Mouse (Mus musculus) MEL (cell line): ENCODE results near the gene Aspdh. TPM values are rescaled to one million over a fixed set of nuclear protein-coding genes. Genes with fewer than 3 reads are reported as not detected.

Experiments used
- DNase-seq: peaks from one replicate; pipeline ENCODE4 v3.0.0; 2011; ENCODE audit warnings: low read depth, low spot score
- H3K27ac ChIP-seq: 2 replicates; pipeline ENCODE4 v1.5.1; 2012; ENCODE audit warnings: low read depth, mild to moderate bottlenecking, control low read depth, low read length, moderate library complexity; ENCODE audit not compliant: control insufficient read depth
- H3K27me3 ChIP-seq, 2 experiments: fragments of 150-350 bp in 1 of 2; sonication (generic) in 1 of 2; 2 replicates each; pipeline ENCODE4 v1.6.1; 2012; ENCODE audit warnings: low read length in 2 of 2, mild to moderate bottlenecking in 2 of 2, improper control_type of control experiment in 1 of 2, moderate library complexity in 1 of 2; ENCODE audit not compliant: insufficient read depth in 2 of 2, control insufficient read depth in 1 of 2
- H3K36me3 ChIP-seq, 2 experiments: 2 replicates each; pipeline ENCODE4 v1.6.1; 2012 to 2014; ENCODE audit warnings: low read length in 2 of 2, improper control_type of control experiment in 1 of 2, inconsistent platforms in 1 of 2, mild to moderate bottlenecking in 1 of 2; ENCODE audit not compliant: insufficient read depth in 2 of 2, control insufficient read depth in 1 of 2
- H3K4me1 ChIP-seq, 2 experiments: fragments of 150-350 bp in 1 of 2; sonication (generic) in 1 of 2; 2 replicates each; pipeline ENCODE4 v1.6.1; 2012; ENCODE audit warnings: low read length in 2 of 2, improper control_type of control experiment in 1 of 2, mild to moderate bottlenecking in 1 of 2; ENCODE audit not compliant: insufficient read depth in 2 of 2, control insufficient read depth in 1 of 2
- H3K4me3 ChIP-seq, 2 experiments: fragments of 150-350 bp in 1 of 2; sonication (generic) in 1 of 2; 2 replicates each; pipeline ENCODE4 v1.5.1; 2012; ENCODE audit warnings: low read depth in 2 of 2, low read length in 2 of 2, mild to moderate bottlenecking in 2 of 2, moderate library complexity in 2 of 2, control low read depth in 1 of 2, improper control_type of control experiment in 1 of 2; ENCODE audit not compliant: control insufficient read depth in 1 of 2, insufficient read depth in 1 of 2
- H3K79me2 ChIP-seq: 2 replicates; pipeline ENCODE4 v1.6.1; 2012; ENCODE audit warnings: mild to moderate bottlenecking, low read length, moderate library complexity; ENCODE audit not compliant: control insufficient read depth, poor library complexity, insufficient read depth
- H3K9ac ChIP-seq: 2 replicates; pipeline ENCODE4 v1.6.1; 2012; ENCODE audit warnings: low read depth, mild to moderate bottlenecking, control low read depth, low read length, moderate library complexity; ENCODE audit not compliant: control insufficient read depth, poor library complexity, severe bottlenecking
- H3K9me3 ChIP-seq: fragments of 150-350 bp; sonication (generic); replicated peaks from 2 replicates; pipeline ENCODE4 v1.6.1; 2012; ENCODE audit warnings: mild to moderate bottlenecking, low read length, improper control_type of control experiment, moderate library complexity; ENCODE audit not compliant: insufficient read depth
- CHD1 ChIP-seq: IDR thresholded peaks from 2 replicates; pipeline ENCODE4 v1.6.1; 2012; ENCODE audit warnings: low read depth, mild to moderate bottlenecking, inconsistent platforms, low read length, improper control_type of control experiment
- EP300 ChIP-seq, 2 experiments: IDR thresholded peaks; 2 replicates each; pipeline ENCODE4 v1.6.1; 2011; ENCODE audit warnings: improper control_type of control experiment in 2 of 2, low read length in 2 of 2, low read depth in 1 of 2, mild to moderate bottlenecking in 1 of 2
- GABPA ChIP-seq: IDR thresholded peaks from 2 replicates; pipeline ENCODE4 v1.6.1; 2012; ENCODE audit warnings: low read depth, mild to moderate bottlenecking, inconsistent platforms, low read length, improper control_type of control experiment, moderate library complexity
- JUND ChIP-seq: IDR thresholded peaks from 2 replicates; pipeline ENCODE4 v1.6.1; 2011; ENCODE audit warnings: low read depth, mild to moderate bottlenecking, improper control_type of control experiment, low read length
- MAFK ChIP-seq: IDR thresholded peaks from 2 replicates; pipeline ENCODE4 v1.6.1; 2011; ENCODE audit warnings: low read depth, mild to moderate bottlenecking, low read length, improper control_type of control experiment, borderline replicate concordance
- MEF2A ChIP-seq: IDR thresholded peaks from 2 replicates; pipeline ENCODE4 v1.6.1; 2014; ENCODE audit warnings: low read depth, mild to moderate bottlenecking, inconsistent platforms, low read length, improper control_type of control experiment; ENCODE audit not compliant: poor library complexity, insufficient replicate concordance, severe bottlenecking; ENCODE audit errors: extremely low read depth
- MXI1 ChIP-seq: IDR thresholded peaks from 2 replicates; pipeline ENCODE4 v1.6.1; 2011; ENCODE audit warnings: mild to moderate bottlenecking, low read depth, low read length, improper control_type of control experiment
- MYB ChIP-seq: IDR thresholded peaks from 2 replicates; pipeline ENCODE4 v1.6.1; 2011; ENCODE audit warnings: mild to moderate bottlenecking, low read depth, low read length, improper control_type of control experiment
- NELFE ChIP-seq: IDR thresholded peaks from 2 replicates; pipeline ENCODE4 v1.6.1; 2011; ENCODE audit warnings: low read depth, low read length, improper control_type of control experiment
- RAD21 ChIP-seq: IDR thresholded peaks from 2 replicates; pipeline ENCODE4 v1.6.1; 2011; ENCODE audit warnings: mild to moderate bottlenecking, low read depth, low read length, improper control_type of control experiment
- SIN3A ChIP-seq: IDR thresholded peaks from 2 replicates; pipeline ENCODE4 v1.6.1; 2012; ENCODE audit warnings: low read length, improper control_type of control experiment, inconsistent platforms
- SMC3 ChIP-seq: IDR thresholded peaks from 2 replicates; pipeline ENCODE4 v1.6.1; 2011; ENCODE audit warnings: low read depth, low read length, improper control_type of control experiment
- ZC3H11A ChIP-seq: IDR thresholded peaks from 2 replicates; pipeline ENCODE4 v1.6.1; 2012; ENCODE audit warnings: low read depth, mild to moderate bottlenecking, inconsistent platforms, low read length, improper control_type of control experiment
- ZKSCAN1 ChIP-seq: IDR thresholded peaks from 2 replicates; pipeline ENCODE4 v1.6.1; 2012; ENCODE audit warnings: low read depth, mild to moderate bottlenecking, inconsistent platforms, low read length, improper control_type of control experiment, moderate library complexity
- ZMIZ1 ChIP-seq: IDR thresholded peaks from 2 replicates; pipeline ENCODE4 v1.6.1; 2012; ENCODE audit warnings: low read depth, mild to moderate bottlenecking, inconsistent platforms, low read length, improper control_type of control experiment, moderate library complexity
- polyA plus RNA-seq, 2 experiments: library from polyadenylated mRNA; stranded (reverse) in 1 of 2; unstranded in 1 of 2; fragments of >175 nt in 1 of 2; fragments of >200 nt in 1 of 2; gene quantifications; 2 replicates each; pipeline versions ENCODE4 v1.2.1 to v1.2.4; 2012; ENCODE audit warnings: low replicate concordance in 2 of 2, low read depth in 1 of 2; ENCODE audit not compliant: insufficient read length in 2 of 2, insufficient read depth in 1 of 2, missing spikeins in 1 of 2
- total RNA-seq: library from RNA; depleted of rRNA; stranded (reverse); fragments of 300-350 nt; gene quantifications from 2 replicates; pipeline ENCODE4 v1.2.3, GENCODE M21; 2012

The Aspdh gene
- total and polyA plus RNA-seq, 3 experiments: 0.89 TPM; not detected in 2

DNA sequence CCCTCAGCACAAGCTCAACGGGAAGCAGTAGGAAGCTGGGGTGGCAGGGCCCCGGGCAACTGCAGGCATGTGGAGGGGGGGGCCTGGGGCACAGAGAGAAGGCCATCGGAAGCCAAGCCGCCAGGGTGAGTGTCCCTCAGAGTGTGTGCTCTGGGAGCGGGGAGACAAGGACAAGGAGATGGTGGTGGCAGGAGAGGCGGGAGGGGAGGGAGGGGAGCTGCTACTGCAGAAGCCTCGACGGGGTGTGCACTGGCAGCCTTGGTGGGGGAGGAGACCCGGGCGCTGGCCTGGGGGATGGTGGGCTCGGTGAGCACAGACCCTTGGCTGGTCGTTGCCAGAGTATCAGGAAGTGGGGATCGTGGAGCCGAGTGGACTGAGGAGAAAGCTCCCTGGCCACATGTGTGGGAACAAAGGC, 22.8 kb upstream of the Aspdh start:
- Histone ChIP-seq H3K27me3 (peaks cover 0 to 1% of the 10 kb centered on the region in 2 experiments; a peak in 3 of 4 replicates), H3K36me3 (no peaks in the 10 kb centered on the region), H3K4me3 (peak overlapping the region; percentile 22 to 24; a peak in 2 of 4 replicates), H3K9me3 (no peaks in the 10 kb centered on the region), H3K79me2 (no peaks in the 10 kb centered on the region), H3K9ac (no peak overlapping the region; the same call in 1 of the 2 replicates), H3K4me1 (no peaks in the 10 kb centered on the region), H3K27ac (no peak overlapping the region)
- no peak for TF ChIP-seq CHD1
- TF ChIP-seq MXI1: no peak
- TF ChIP-seq MYB: no peak
- DNase-seq: no peak

DNA sequence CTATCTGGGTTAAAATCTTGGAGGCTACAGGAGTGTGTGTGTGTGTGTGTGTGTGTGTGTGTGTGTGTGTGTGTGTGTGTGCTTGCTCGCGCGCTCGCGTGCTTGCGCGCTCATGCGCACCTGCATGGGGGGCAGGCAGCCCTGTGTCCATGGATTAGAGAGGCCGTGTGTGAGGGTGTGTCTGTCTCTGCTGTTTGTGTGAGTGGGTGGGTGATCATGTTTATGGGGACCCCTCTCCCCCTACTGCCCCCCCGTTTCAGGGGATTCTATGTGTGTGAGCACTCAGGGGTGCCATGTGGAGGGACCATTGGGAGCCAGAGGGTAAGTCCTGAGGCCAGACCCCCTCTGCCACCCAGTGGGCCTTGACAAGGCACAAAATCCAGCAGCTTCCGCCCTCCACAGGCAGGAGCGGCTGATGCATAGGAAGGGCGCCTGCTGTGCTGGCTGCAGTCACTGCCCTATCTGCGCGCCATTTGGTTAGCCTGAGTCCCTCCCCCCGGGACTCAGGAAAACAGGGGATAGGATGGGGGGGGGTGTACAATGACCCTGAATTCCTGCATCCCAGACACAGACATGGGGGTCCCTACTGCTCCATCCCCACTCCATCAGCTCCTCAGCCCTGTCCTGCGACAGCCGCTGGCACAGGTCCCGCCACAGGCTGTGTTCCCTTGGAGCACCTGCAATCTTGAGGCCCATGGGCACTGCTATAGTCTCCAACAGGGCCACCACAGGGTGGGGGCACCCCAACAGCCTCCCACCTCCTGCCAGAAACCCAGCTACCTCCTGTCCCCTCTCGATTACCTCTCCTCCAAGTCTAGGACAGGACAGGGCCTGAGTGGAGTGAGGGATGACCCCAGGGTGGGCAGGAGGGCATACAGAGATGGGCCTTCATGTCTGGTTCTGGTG, 21.7 kb upstream of the Aspdh start:
- H3K27me3 ChIP-seq: peaks cover 0 to 1% of the 10 kb centered on the region in 2 experiments; a peak in 3 of 4 replicates
- TF ChIP-seq MEF2A (no peak), NELFE (no peak), JUND (no peak), MAFK (no peak), SIN3A (no peak), GABPA (no peak), ZC3H11A (no peak), EP300 (IDR thresholded peaks at IDR 0.05; ENCODE audit: low read depth in 1 of 2, low read length in 2 of 2) (no peak), RAD21 (no peak), ZKSCAN1 (no peak), ZMIZ1 (no peak), SMC3 (no peak)
- DNase-seq: no peak

More for the DNA sequence above, 21.7 kb upstream of the Aspdh start:
- H3K79me2 ChIP-seq: no peaks in the 10 kb centered on the region
- no peak overlapping the region; the same call in 1 of the 2 replicates for H3K9ac ChIP-seq
- H3K4me1 ChIP-seq: no peaks in the 10 kb centered on the region
- no peaks in the 10 kb centered on the region for H3K36me3 ChIP-seq
- H3K27ac ChIP-seq: no peak overlapping the region
- H3K9me3 ChIP-seq: no peaks in the 10 kb centered on the region
- H3K4me3 ChIP-seq: peak overlapping the region in 1 of 2 experiments; percentile 24; a peak in 1 of 4 replicates
